Mouse (Mus musculus) C2C12 (cell line): ENCODE measurements around the gene Emilin3. TPM values are rescaled to one million over a fixed set of nuclear protein-coding genes. Genes with fewer than 3 reads are reported as not detected.

Source experiments
- H3K27me3 ChIP-seq: one replicate; pipeline ENCODE4 v1.6.1; 2011; ENCODE audit not compliant: control insufficient read depth, insufficient read depth, insufficient read length
- H3K36me3 ChIP-seq: one replicate; pipeline ENCODE4 v1.6.1; 2011; ENCODE audit not compliant: control insufficient read depth, insufficient read depth
- H3K4me3 ChIP-seq: one replicate; pipeline ENCODE4 v1.5.1; 2011; ENCODE audit warnings: mild to moderate bottlenecking, control low read depth; ENCODE audit not compliant: poor library complexity, insufficient read depth, severe bottlenecking
- H3K79me2 ChIP-seq: one replicate; pipeline ENCODE4 v1.6.1; 2011; ENCODE audit not compliant: control insufficient read depth, insufficient read depth
- H3K79me3 ChIP-seq: one replicate; pipeline ENCODE4 v1.6.1; 2011; ENCODE audit warnings: low read depth, control low read depth
- H3ac ChIP-seq: one replicate; pipeline ENCODE3; 2011; ENCODE audit warnings: low read depth; ENCODE audit not compliant: control insufficient read depth, insufficient read length
- CEBPB ChIP-seq: IDR thresholded peaks from one replicate; pipeline ENCODE4 v1.6.1; 2011; ENCODE audit warnings: low read depth, mild to moderate bottlenecking, control low read depth, moderate library complexity
- CTCF ChIP-seq: IDR thresholded peaks from one replicate; pipeline ENCODE4 v1.5.1; 2011; ENCODE audit not compliant: control insufficient read depth, insufficient read depth, insufficient read length
- FOSL1 ChIP-seq: IDR thresholded peaks from one replicate; pipeline ENCODE4 v1.8.0; 2011; ENCODE audit warnings: mild to moderate bottlenecking, low read length; ENCODE audit not compliant: poor library complexity, insufficient read depth, severe bottlenecking
- MAX ChIP-seq: IDR thresholded peaks from one replicate; pipeline ENCODE4 v1.6.1; 2011; ENCODE audit warnings: mild to moderate bottlenecking, control low read depth
- MYOD1 ChIP-seq: IDR thresholded peaks from one replicate; pipeline ENCODE4 v1.6.1; 2011; ENCODE audit warnings: low read depth; ENCODE audit not compliant: control insufficient read depth, insufficient read length
- MYOG ChIP-seq: IDR thresholded peaks from one replicate; pipeline ENCODE4 v1.6.1; 2011; ENCODE audit not compliant: control insufficient read depth, insufficient read length; ENCODE audit errors: extremely low read depth
- USF1 ChIP-seq: IDR thresholded peaks from one replicate; pipeline ENCODE4 v1.6.1; 2011; ENCODE audit warnings: low read depth, mild to moderate bottlenecking, control low read depth, moderate library complexity
- polyA plus RNA-seq: library from polyadenylated mRNA; unstranded; fragments of >200 nt; fragmentation: generic; extraction: Trizol; gene quantifications from one replicate; pipeline ENCODE4 v1.2.1, GENCODE M21; 2012; ENCODE audit warnings: missing spikeins

The Emilin3 gene
- polyA plus RNA-seq, 1 experiment, result 0.02 TPM

DNA sequence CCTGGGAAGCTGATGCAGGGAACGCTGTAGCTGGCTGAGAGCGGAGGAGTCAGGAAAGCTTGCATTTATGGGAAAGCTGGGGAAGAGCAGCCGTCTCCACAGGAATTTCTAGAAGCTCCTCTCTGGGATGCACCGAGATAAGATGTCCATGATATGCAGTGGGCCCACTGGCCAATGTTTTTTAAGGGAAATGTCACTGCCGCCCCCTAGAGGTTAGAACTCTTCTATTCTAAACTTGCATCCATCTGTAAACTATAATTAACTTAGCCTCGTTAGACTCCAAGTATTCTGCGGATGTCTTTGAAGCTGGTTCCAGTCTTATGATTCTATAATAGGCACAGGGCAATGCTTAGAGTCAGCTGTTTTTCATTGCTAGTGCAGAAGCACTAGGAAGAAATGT, 43.2 kb upstream of the Emilin3 start:
- no peak overlapping the region for H3K4me3 ChIP-seq
- no peaks in the 10 kb centered on the region for H3K79me2 ChIP-seq
- no peaks in the 10 kb centered on the region for H3K79me3 ChIP-seq
- H3K27me3 ChIP-seq, result no peaks in the 10 kb centered on the region
- H3K36me3 ChIP-seq, result peaks cover 44% of the 10 kb centered on the region
- H3ac ChIP-seq, result no peak overlapping the region
- no peak for TF ChIP-seq CEBPB
- TF ChIP-seq MYOD1, result no peak
- TF ChIP-seq CTCF, result no peak
- TF ChIP-seq MYOG, result no peak
- no peak for TF ChIP-seq USF1
- no peak for TF ChIP-seq MAX
- TF ChIP-seq FOSL1, result no peak

DNA sequence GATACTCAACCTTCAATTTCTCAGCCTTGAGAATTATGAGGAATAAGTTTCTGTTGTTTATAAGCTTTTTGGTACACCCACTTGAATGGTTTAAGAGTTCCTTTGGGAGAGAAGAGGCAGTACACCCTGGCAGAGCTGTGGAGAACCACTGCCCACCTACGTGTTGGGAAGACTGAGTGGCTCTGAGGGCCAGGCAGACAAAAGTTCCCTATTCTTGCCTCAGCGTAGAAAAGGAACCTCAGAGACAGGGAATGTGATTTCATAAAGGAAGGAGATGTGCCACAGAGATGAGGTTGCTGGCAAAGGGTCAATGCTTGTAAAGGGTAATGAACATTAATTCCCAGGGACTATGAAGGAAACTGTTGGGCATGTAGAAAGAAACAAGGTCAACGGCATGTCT, 42.4 kb upstream of the Emilin3 start:
- no peak for TF ChIP-seq CTCF
- no peak for TF ChIP-seq MYOG
- no peak for TF ChIP-seq USF1
- TF ChIP-seq FOSL1, result no peak
- TF ChIP-seq CEBPB, result no peak
- TF ChIP-seq MAX, result no peak
- no peak for TF ChIP-seq MYOD1

DNA sequence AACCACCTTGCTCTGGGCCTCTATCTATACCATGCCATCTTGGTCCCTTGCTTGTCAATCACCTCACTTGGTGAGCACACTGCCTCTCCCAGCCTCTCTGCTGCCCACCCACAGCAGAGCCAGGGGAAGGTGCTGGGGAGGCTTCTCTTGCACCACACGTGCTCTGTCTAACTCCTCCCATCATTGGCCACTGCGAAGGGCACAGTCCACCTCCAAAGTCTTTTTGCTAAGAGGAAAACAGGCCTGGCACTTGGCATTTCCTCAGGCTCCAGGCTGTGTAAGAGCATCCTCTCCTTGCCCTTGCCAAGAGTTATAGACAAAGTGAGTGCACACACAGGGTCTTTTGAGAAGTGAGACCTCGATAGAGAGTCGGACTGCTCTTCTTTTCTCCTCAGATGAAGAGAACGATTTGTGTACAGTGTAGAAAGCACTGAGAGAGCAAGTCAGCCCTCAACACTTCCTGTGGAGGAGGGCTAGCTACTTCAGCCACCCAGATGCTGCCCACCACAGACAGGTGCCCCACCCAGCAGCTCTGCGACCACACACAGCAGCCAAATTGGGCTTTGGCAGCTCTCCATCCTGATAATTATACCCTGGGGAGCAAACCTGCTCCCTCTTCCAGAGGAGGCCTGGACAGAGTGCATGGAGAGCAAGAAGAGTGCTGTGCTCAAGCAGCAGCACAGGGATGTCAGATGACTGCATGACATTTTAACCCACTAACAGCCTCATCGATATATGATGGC, 41.2 kb upstream of the Emilin3 start:
- Histone ChIP-seq H3K79me3 (no peaks in the 10 kb centered on the region), H3ac (no peak overlapping the region), H3K27me3 (no peaks in the 10 kb centered on the region), H3K79me2 (no peaks in the 10 kb centered on the region), H3K36me3 (peaks cover 39% of the 10 kb centered on the region), H3K4me3 (no peak overlapping the region)
- no peak for TF ChIP-seq MYOD1

More for the DNA sequence above, 42.4 kb upstream of the Emilin3 start:
- H3K79me2 ChIP-seq, result no peaks in the 10 kb centered on the region
- H3K27me3 ChIP-seq, result no peaks in the 10 kb centered on the region
- H3K36me3 ChIP-seq, result peaks cover 38% of the 10 kb centered on the region
- no peak overlapping the region for H3K4me3 ChIP-seq
- no peaks in the 10 kb centered on the region for H3K79me3 ChIP-seq
- H3ac ChIP-seq, result no peak overlapping the region

GRCm38 (mm10) chr2:160951595-160951994, 39.5 kb upstream of the Emilin3 start:
- H3K36me3 ChIP-seq, result peaks cover 39% of the 10 kb centered on the region

DNA sequence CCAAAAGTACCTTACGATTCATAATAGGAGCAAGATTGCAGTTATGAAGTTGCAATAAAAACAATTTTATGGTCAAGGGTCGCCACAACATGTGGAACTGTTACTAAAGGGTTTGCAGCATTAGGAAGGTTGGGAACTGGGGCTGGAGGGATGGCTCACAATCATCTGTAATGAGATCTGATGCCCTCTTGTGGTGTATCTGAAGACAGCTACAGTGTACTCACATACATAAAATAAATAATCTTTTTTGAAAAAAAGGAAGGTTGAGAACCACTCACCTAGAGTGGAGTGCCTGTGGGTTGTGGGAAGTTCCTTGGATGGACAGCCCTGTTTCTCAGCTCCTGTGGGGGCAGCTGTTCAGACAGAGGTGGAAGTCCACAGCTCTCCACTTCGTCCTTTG, 30.3 kb upstream of the Emilin3 start:
- TF ChIP-seq MYOG (no peak), MAX (no peak), CTCF (no peak), USF1 (no peak), FOSL1 (no peak), CEBPB (no peak), MYOD1 (no peak)
- Histone ChIP-seq H3K79me2 (no peaks in the 10 kb centered on the region), H3K79me3 (no peaks in the 10 kb centered on the region), H3K4me3 (no peak overlapping the region), H3K27me3 (no peaks in the 10 kb centered on the region), H3K36me3 (no peaks in the 10 kb centered on the region), H3ac (no peak overlapping the region)

More at GRCm38 (mm10) chr2:160951595-160951994, 39.5 kb upstream of the Emilin3 start:
- Histone ChIP-seq H3K27me3 (no peaks in the 10 kb centered on the region), H3ac (no peak overlapping the region), H3K79me3 (no peaks in the 10 kb centered on the region), H3K79me2 (no peaks in the 10 kb centered on the region), H3K4me3 (no peak overlapping the region)
- TF ChIP-seq CEBPB (no peak), FOSL1 (no peak), MYOD1 (no peak), USF1 (no peak), CTCF (no peak), MYOG (no peak), MAX (no peak)
